8 mouse cellular contexts compared by ENCODE assay signal in the genomic region with DNA sequence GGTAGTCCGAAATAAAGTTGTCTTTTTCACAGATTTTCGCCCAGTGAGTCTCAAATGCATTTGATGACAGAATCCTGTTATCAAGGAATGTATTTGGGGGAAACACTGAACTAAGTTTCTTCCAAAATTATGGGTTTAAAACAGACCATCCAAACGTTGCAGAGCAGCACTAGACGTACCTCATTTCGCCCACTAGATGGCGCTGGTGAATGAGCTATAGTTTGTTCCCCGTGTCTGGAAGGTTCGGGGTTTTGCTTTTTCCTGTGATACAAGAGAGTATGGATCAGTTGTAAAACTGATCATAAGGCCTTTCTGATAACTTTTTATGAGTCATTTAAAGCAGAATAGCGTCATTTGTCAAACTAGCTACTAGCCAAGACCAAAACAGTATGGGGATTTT.
DNase-seq lines count a peak whose midpoint lies in the region; ATAC-seq and TF ChIP-seq lines count a peak whose summit lies in the region.

No protein-coding gene starts in this region.

- WGBS in liver, adult 2 months = 6% methylated on average over 9 of the region's 9 CpGs
- 6% methylated on average over 9 of the region's 9 CpGs for WGBS in liver, embryonic 12.5 days (ENCODE audit: insufficient replicate concordance)
- 3% methylated on average over 9 of the region's 9 CpGs for WGBS in heart, embryonic 11.5 days (ENCODE audit: insufficient replicate concordance)
- WGBS in neural tube, embryonic 11.5 days = 5% methylated on average over 9 of the region's 9 CpGs

- no peak for TF ChIP-seq POLR2A in liver, adult 2 months (IDR thresholded peaks at IDR 0.05; ENCODE audit: extremely low read depth, insufficient read depth, low read length)

- no peaks in the 10 kb centered on the region for H3K79me2 ChIP-seq in liver, adult 2 months (ENCODE audit: control insufficient read depth, insufficient read depth, low read length)

- intact Hi-C loops in left cerebral cortex, postnatal 14 days (cut with DNase I) = loop anchor here (2.0 to 5.0 kb wide), 2 partner anchors 699 to 1304 kb away; no protein-coding TSS in a partner anchor

- H3K4me2 ChIP-seq in liver, embryonic 12.5 days = no peak overlapping the region
- H3K4me2 ChIP-seq in heart, embryonic 11.5 days = peak overlapping the region; percentile 28
- no peak overlapping the region for H3K4me2 ChIP-seq in neural tube, embryonic 11.5 days (ENCODE audit: low read depth)

- H3K27ac ChIP-seq in liver, adult 2 months (replicated peaks; ENCODE audit: insufficient read depth, low read depth, low read length) = no peak overlapping the region
- no peak overlapping the region for H3K27ac ChIP-seq in liver, embryonic 12.5 days
- no peak overlapping the region for H3K27ac ChIP-seq in heart, embryonic 11.5 days (ENCODE audit: low read depth, low read length)
- H3K27ac ChIP-seq in neural tube, embryonic 11.5 days (ENCODE audit: low read depth, low read length) = no peak overlapping the region

- no peaks in the 10 kb centered on the region for H3K27me3 ChIP-seq in liver, adult 2 months (ENCODE audit: control insufficient read depth, insufficient read depth, low read length)
- H3K27me3 ChIP-seq in liver, embryonic 12.5 days (replicated peaks) = no peaks in the 10 kb centered on the region
- no peaks in the 10 kb centered on the region for H3K27me3 ChIP-seq in heart, embryonic 11.5 days (ENCODE audit: control insufficient read depth, insufficient read depth, low read length)
- H3K27me3 ChIP-seq in neural tube, embryonic 11.5 days (ENCODE audit: control insufficient read depth, insufficient read depth, low read length) = no peaks in the 10 kb centered on the region

- H3K9me3 ChIP-seq in liver, embryonic 12.5 days (replicated peaks) = 0 out of 2 replicates have a peak, but pooled peaks cover 6% of the 10 kb centered on the region
- no peaks in the 10 kb centered on the region for H3K9me3 ChIP-seq in heart, embryonic 11.5 days (replicated peaks; ENCODE audit: control insufficient read depth, low read length)
- no peaks in the 10 kb centered on the region for H3K9me3 ChIP-seq in neural tube, embryonic 11.5 days (ENCODE audit: control insufficient read depth, low read length)

- H3K36me3 ChIP-seq in liver, adult 2 months (ENCODE audit: control insufficient read depth, insufficient read depth, low read length) = no peaks in the 10 kb centered on the region
- H3K36me3 ChIP-seq in liver, embryonic 12.5 days = no peaks in the 10 kb centered on the region
- no peaks in the 10 kb centered on the region for H3K36me3 ChIP-seq in heart, embryonic 11.5 days (ENCODE audit: control insufficient read depth, insufficient read depth, low read length)
- H3K36me3 ChIP-seq in neural tube, embryonic 11.5 days (ENCODE audit: control insufficient read depth, insufficient read depth, low read length) = no peaks in the 10 kb centered on the region

- H3K9ac ChIP-seq in liver, adult 2 months (ENCODE audit: low read depth, low read length) = no peak overlapping the region
- no peak overlapping the region for H3K9ac ChIP-seq in liver, embryonic 12.5 days
- no peak overlapping the region for H3K9ac ChIP-seq in heart, embryonic 11.5 days (ENCODE audit: low read depth, low read length)
- H3K9ac ChIP-seq in neural tube, embryonic 11.5 days (ENCODE audit: low read length) = no peak overlapping the region

- H3K4me3 ChIP-seq in liver, adult 2 months (ENCODE audit: insufficient read depth, low read depth, low read length) = no peak overlapping the region; the same call in 1 of the 2 replicates
- H3K4me3 ChIP-seq in liver, embryonic 12.5 days = no peak overlapping the region
- H3K4me3 ChIP-seq in heart, embryonic 11.5 days (ENCODE audit: low read depth, low read length) = no peak overlapping the region
- H3K4me3 ChIP-seq in neural tube, embryonic 11.5 days (ENCODE audit: low read depth, low read length) = no peak overlapping the region

- ATAC-seq in liver, embryonic 12.5 days = no peak
- ATAC-seq in heart, embryonic 11.5 days (replicated peaks; ENCODE audit: insufficient number of reproducible peaks, low FRiP score, low TSS enrichment) = no peak
- ATAC-seq in neural tube, embryonic 11.5 days (ENCODE audit: insufficient read depth, low FRiP score, low TSS enrichment) = no peak
- no peak for ATAC-seq in inflammation-experienced regulatory T-cells, adult 6 months

- peak; percentile 18 for DNase-seq in liver, adult 2 months (ENCODE audit: extremely low read depth, low read depth, low spot score)
- peak; percentile 62 for DNase-seq in ZHBTc4 (ENCODE audit: low read depth, low spot score)
- peak; percentile 47 to 63 for DNase-seq in cerebellum, postnatal 36 days
- DNase-seq in left cerebral cortex, postnatal 14 days (ENCODE audit: low spot score in 2 of 2) = peak; percentile 72 to 82
- peak; percentile 62 for DNase-seq in neural tube, embryonic 11.5 days (ENCODE audit: low spot score)

- peak; percentile 75 for TF ChIP-seq CTCF in liver, adult 2 months (IDR thresholded peaks at IDR 0.05; ENCODE audit: low read depth, low read length)

- peaks cover 2% of the 10 kb centered on the region for H3K4me1 ChIP-seq in liver, adult 2 months (ENCODE audit: control insufficient read depth, insufficient read depth, low read length)
- no peaks in the 10 kb centered on the region for H3K4me1 ChIP-seq in liver, embryonic 12.5 days
- H3K4me1 ChIP-seq in heart, embryonic 11.5 days (ENCODE audit: control insufficient read depth, insufficient read depth, low read length) = peaks cover 3% of the 10 kb centered on the region; the same call in 1 of the 2 replicates
- no peaks in the 10 kb centered on the region for H3K4me1 ChIP-seq in neural tube, embryonic 11.5 days (ENCODE audit: control insufficient read depth, insufficient read depth, low read length)

Comparison
In these comparisons a context has a peak if more than half of its experiments do, and no peak if none do; other contexts are left out.
1. DNase-seq: peak in every context shown above with its lines; median percentile 77 in left cerebral cortex, postnatal 14 days; 62 in ZHBTc4; 62 in neural tube, embryonic 11.5 days; 55 in cerebellum, postnatal 36 days; 18 in liver, adult 2 months.